Comparison of ENCODE assay signal across 16 mouse cellular contexts in genomic region chr8:110431340-110431739, GRCm38 (mm10).
"Had no signal": no experiment of that assay in that cellular context is flagged by ENCODE, and none has a peak within 500 bp of the region (broad histone marks: within the 10 kb centered on the region; RNA-seq: fewer than 3 reads in every experiment).

No protein-coding gene starts in this region.

- H3K36me3 ChIP-seq: neural tube, embryonic 13.5 days; neural tube, embryonic 15.5 days; stomach, embryonic 15.5 days had no signal

- H3K27ac ChIP-seq: neural tube, embryonic 13.5 days; neural tube, embryonic 15.5 days; stomach, embryonic 15.5 days; stomach, postnatal 0 days had no signal

- H3K9me3 ChIP-seq: neural tube, embryonic 13.5 days; neural tube, embryonic 15.5 days; stomach, embryonic 15.5 days had no signal

- H3K9ac ChIP-seq: neural tube, embryonic 13.5 days; neural tube, embryonic 15.5 days; stomach, embryonic 15.5 days had no signal

- H3K4me2 ChIP-seq: neural tube, embryonic 13.5 days; neural tube, embryonic 15.5 days; stomach, embryonic 15.5 days had no signal

- H3K4me1 ChIP-seq: neural tube, embryonic 13.5 days; neural tube, embryonic 15.5 days; stomach, embryonic 15.5 days had no signal

- H3K27me3 ChIP-seq: neural tube, embryonic 13.5 days; neural tube, embryonic 15.5 days; stomach, embryonic 15.5 days had no signal

- DNase-seq: retina, postnatal 1 day; right cerebral cortex, adult 18-20 months; right cerebral cortex, postnatal 14 days; right cerebral cortex, postnatal 25 days; right cerebral cortex, postnatal 4 days; spleen, adult 18-20 months; thymus, adult 18-20 months; thymus, adult 2 months; thymus, postnatal 14 days; thymus, postnatal 25 days; thymus, postnatal 36 days; thymus, postnatal 4 days had no signal

- H3K4me3 ChIP-seq: neural tube, embryonic 13.5 days; neural tube, embryonic 15.5 days; stomach, embryonic 15.5 days had no signal
